Mouse (Mus musculus): ENCODE results near the gene Adra2c. TPM values are rescaled to one million over a fixed set of nuclear protein-coding genes. Genes with fewer than 3 reads are reported as not detected.

The Adra2c gene
- 0.68 and 1.0 TPM in 2 replicates for polyA plus RNA-seq (2015; fragmentation: Nextera tagmentation; extraction: Ambion mirVana)

DNA sequence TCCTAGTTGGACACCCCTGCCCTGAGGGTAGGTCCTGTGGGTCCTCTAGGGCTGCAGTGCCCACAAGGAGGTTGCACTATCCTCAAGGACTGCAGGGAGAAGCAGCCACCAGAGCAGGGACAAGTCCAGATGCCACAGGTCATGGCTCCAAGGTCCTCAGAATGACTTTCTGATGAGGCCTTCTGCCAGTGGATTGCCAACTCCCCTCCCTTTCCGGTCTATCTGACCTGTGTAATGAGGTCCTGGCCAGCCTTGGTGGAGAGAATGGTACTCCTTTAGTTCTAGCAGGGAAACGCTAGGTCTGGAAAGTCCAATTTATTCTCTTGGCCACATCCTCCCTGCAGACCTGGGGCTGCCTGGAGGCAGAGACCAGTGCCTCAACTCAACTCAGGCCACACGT lies at the start of gene Adra2c:
Gene Adra2c, plus strand, starts transcription at position 301 of the 400 bp plus-strand sequence.
- H3K9ac ChIP-seq (replicated peaks) = peak within 1 kb of the TSS; percentile 51
- H3K4me1 ChIP-seq = peaks cover 32% of the 10 kb centered on the region
- no peak for ATAC-seq (ENCODE audit: low FRiP score)
- H3K4me3 ChIP-seq (replicated peaks) = peak within 1 kb of the TSS; percentile 54
- H3K27ac ChIP-seq (replicated peaks) = peak within 1 kb of the TSS; percentile 51
- peaks cover 81% of the 10 kb centered on the region for H3K27me3 ChIP-seq (replicated peaks)
- no peaks in the 10 kb centered on the region for H3K36me3 ChIP-seq
- 40% methylated on average over 3 of the region's 3 CpGs for WGBS
- H3K4me2 ChIP-seq = peak within 1 kb of the TSS; percentile 96
- H3K9me3 ChIP-seq (replicated peaks) = no peaks in the 10 kb centered on the region

DNA sequence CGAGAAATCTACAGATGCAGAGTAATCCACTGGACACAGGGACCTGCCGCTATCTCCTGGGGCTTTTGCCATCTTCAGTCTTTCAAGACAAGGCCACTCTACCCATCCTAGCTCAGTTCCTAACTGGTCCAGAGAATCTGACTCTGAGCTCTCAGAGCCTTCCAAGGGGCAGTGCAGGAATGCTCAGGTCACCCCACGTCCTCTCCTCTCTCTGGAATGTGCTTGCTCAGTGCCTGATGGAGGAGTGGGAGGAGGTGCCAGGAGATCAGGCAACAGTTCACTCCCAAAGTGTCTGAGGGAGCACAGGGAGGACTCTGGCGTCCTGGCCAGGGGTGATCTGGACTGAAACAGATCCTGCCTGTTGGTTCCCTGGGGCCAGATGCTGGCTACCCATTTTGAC lies 45.0 kb upstream of the Adra2c start:
- H3K4me3 ChIP-seq (replicated peaks) = no peak overlapping the region
- H3K36me3 ChIP-seq = no peaks in the 10 kb centered on the region
- no peak overlapping the region for H3K4me2 ChIP-seq
- H3K27ac ChIP-seq (replicated peaks) = no peak overlapping the region
- H3K9ac ChIP-seq (replicated peaks) = no peak overlapping the region
- ATAC-seq (ENCODE audit: low FRiP score) = no peak
- no peaks in the 10 kb centered on the region for H3K4me1 ChIP-seq
- WGBS = 81% methylated on average over 4 of the region's 4 CpGs
- no peaks in the 10 kb centered on the region for H3K9me3 ChIP-seq (replicated peaks)
- H3K27me3 ChIP-seq (replicated peaks) = no peaks in the 10 kb centered on the region

DNA sequence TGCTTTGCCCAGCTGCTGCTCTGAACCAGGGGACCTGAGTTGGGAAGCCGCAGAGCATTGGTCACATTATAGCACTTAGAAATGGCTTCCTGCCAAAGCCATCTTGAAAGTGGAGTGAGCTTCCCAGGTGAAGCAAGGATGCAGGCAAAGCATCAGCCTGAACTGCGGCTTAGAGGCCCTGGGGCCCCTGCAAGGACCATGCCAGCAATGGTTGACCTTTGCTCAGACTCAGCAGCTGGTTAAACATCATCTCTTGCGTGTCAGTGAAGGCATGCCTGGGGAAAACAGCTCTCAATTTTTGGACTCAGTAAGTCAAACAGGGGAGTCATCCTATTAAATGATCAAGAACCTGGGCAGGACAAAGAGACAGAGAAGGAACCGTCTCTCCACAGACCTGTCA lies 40.4 kb upstream of the Adra2c start:
- no peak overlapping the region for H3K4me3 ChIP-seq (replicated peaks)
- no peak for ATAC-seq (ENCODE audit: low FRiP score)
- no peaks in the 10 kb centered on the region for H3K27me3 ChIP-seq (replicated peaks)
- H3K9ac ChIP-seq (replicated peaks) = no peak overlapping the region
- no peaks in the 10 kb centered on the region for H3K36me3 ChIP-seq
- H3K4me2 ChIP-seq = no peak overlapping the region
- H3K27ac ChIP-seq (replicated peaks) = no peak overlapping the region
- 89% methylated on average over 4 of the region's 4 CpGs for WGBS
- H3K9me3 ChIP-seq (replicated peaks) = no peaks in the 10 kb centered on the region
- H3K4me1 ChIP-seq = no peaks in the 10 kb centered on the region

- H3K9me3 ChIP-seq (replicated peaks) = no peaks in the 10 kb centered on the region
- ATAC-seq (ENCODE audit: low FRiP score) = no peak
- no peaks in the 10 kb centered on the region for H3K4me1 ChIP-seq
- no peak overlapping the region for H3K4me3 ChIP-seq (replicated peaks)
- H3K27ac ChIP-seq (replicated peaks) = no peak overlapping the region
- H3K4me2 ChIP-seq = no peak overlapping the region
- H3K36me3 ChIP-seq = no peaks in the 10 kb centered on the region
- H3K9ac ChIP-seq (replicated peaks) = no peak overlapping the region
- 73% methylated on average over 2 of the region's 2 CpGs for WGBS
- no peaks in the 10 kb centered on the region for H3K27me3 ChIP-seq (replicated peaks)
Observed at GRCm38 (mm10) chr5:35238627-35239026, 39.5 kb upstream of the Adra2c start.

DNA sequence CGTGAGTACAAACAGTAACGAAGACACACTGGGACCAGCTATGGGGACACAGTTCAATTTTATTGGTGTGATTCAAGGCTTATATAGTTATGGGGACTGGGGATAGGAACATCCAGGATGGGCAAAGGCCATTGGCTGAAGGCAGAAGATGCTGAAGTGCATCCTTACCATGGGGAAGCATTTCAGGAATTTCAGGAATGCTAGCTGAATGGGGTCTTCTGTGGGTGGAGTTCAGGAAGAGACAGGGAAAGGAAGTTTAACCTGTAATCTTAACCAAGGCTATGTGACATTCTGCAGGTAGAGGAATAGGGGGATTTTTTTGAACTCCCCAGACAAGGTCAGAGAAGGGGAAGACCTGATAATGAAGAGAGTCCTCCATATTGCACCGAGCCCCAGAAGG lies 36.6 kb upstream of the Adra2c start:
- Histone ChIP-seq H3K4me3 (replicated peaks) (no peak overlapping the region), H3K9me3 (replicated peaks) (no peaks in the 10 kb centered on the region), H3K4me1 (peaks cover 20% of the 10 kb centered on the region), H3K27me3 (replicated peaks) (no peaks in the 10 kb centered on the region), H3K36me3 (no peaks in the 10 kb centered on the region), H3K4me2 (no peak overlapping the region), H3K27ac (replicated peaks) (no peak overlapping the region), H3K9ac (replicated peaks) (no peak overlapping the region)
- WGBS = 75% methylated on average over 3 of the region's 3 CpGs
- ATAC-seq (ENCODE audit: low FRiP score) = no peak

DNA sequence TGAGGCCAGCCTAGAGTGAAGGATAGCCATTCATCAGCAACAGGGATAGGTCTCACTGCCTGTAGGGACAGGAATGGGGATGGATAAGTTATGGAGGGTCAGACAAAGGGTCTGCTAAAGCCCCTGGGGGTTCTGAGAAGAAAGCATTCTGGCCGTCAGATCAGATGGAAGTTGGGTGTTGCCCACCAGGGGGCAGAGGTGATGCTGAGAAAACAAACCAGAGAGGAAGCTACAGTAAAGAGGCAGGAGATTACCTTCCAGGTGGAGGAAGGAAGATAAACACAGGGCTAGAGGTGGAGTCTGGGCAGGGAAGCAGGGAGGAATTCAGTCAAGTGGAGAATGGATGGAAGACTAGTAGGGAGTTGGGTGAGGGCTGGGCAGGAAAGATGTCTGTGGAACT lies 33.9 kb upstream of the Adra2c start:
- H3K27me3 ChIP-seq (replicated peaks) = no peaks in the 10 kb centered on the region
- H3K9me3 ChIP-seq (replicated peaks) = no peaks in the 10 kb centered on the region
- WGBS = 3% methylated on average over 1 of the region's 1 CpGs
- no peak for ATAC-seq (ENCODE audit: low FRiP score)
- H3K36me3 ChIP-seq = no peaks in the 10 kb centered on the region
- no peak overlapping the region for H3K4me2 ChIP-seq
- H3K4me1 ChIP-seq = peaks cover 20% of the 10 kb centered on the region
- H3K27ac ChIP-seq (replicated peaks) = no peak overlapping the region
- H3K4me3 ChIP-seq (replicated peaks) = no peak overlapping the region
- H3K9ac ChIP-seq (replicated peaks) = no peak overlapping the region

DNA sequence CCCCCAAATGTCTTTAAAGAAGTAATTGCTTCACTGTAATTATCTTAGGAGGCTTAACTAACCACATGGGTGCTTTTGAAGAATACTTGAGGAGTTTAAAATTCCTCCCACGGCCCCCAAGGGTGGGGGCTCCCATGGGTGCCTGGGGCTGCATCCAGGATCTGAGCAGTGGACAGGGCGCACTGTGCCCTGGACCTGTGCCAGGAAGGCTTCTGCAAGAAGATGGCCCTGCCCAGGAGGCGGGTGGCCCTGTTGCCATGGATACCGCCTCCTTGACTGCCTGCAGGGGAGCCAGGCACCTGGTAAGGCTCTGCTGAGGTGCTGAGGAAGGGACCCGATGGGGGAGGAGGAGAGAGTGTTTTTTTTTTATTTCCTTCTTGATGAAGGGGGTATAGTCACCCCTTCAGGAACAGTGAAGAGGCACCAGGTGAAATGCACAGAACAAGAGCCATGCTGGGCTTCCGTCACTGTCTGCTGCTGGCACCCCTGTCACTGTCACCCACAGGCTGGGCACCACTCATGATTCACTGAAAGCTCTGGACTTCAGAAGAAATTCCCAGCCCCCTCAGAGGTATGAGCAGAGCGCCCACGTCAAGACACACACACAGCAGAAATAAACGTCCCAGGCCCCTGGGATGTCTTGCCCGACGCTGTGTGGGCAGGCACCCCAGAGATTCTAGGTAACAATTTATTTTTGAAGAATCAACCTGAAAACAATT lies 32.4 kb upstream of the Adra2c start:
- no peaks in the 10 kb centered on the region for H3K9me3 ChIP-seq (replicated peaks)
- ATAC-seq (ENCODE audit: low FRiP score) = peak; percentile 76
- peaks cover 20% of the 10 kb centered on the region for H3K4me1 ChIP-seq
- no peak overlapping the region for H3K4me2 ChIP-seq
- 0 out of 2 replicates have a peak overlapping the region, but pooled peaks have one; percentile 23 for H3K27ac ChIP-seq (replicated peaks)
- no peaks in the 10 kb centered on the region for H3K27me3 ChIP-seq (replicated peaks)
- no peaks in the 10 kb centered on the region for H3K36me3 ChIP-seq
- H3K4me3 ChIP-seq (replicated peaks) = no peak overlapping the region
- H3K9ac ChIP-seq (replicated peaks) = no peak overlapping the region
- WGBS = 51% methylated on average over 11 of the region's 11 CpGs

DNA sequence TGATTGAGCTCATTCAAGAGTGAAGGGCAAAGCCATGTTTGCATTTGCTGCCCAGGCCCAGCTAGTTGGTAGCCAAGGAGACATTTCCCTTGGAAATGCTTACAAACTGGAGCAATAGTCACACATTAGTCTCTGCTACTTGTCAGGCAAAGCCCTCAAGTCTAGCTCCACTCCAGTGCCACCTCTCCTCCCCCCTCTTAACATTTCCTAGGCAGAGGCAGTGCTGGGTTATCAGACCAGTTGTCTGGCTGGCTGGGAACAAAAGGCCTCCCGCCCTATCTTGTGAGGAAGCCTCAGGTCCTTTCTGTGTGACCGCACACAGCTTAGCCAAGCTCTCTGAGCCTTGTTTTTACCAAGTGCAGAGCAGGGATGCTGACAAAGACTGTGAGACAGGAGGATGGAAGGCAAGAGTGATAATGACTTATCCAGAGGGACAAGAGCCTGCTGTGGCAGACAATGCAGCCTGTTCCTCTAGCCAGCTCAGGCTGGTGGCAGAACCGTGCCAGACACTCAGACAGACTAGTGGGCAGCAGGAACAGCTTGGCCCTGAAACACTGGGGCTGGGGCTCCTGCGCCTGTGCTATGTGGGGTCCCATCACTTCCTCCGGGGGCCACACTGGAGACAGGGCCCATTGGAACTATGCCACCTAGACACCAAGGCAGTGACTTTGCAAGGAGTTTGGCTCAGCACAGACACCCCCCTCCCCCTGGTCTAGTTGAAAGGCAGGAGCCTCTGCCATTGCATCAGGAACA lies 23.0 kb upstream of the Adra2c start:
- Histone ChIP-seq H3K27me3 (replicated peaks) (no peaks in the 10 kb centered on the region), H3K9ac (replicated peaks) (no peak overlapping the region), H3K36me3 (no peaks in the 10 kb centered on the region), H3K9me3 (replicated peaks) (no peaks in the 10 kb centered on the region), H3K4me3 (replicated peaks) (no peak overlapping the region), H3K4me1 (peaks cover 10% of the 10 kb centered on the region; the same call in 1 of the 2 replicates), H3K4me2 (no peak overlapping the region), H3K27ac (replicated peaks) (peak overlapping the region; percentile 51)
- peak; percentile 49; the same call in 1 of the 2 replicates for ATAC-seq (ENCODE audit: low FRiP score)
- 43% methylated on average over 5 of the region's 5 CpGs for WGBS

DNA sequence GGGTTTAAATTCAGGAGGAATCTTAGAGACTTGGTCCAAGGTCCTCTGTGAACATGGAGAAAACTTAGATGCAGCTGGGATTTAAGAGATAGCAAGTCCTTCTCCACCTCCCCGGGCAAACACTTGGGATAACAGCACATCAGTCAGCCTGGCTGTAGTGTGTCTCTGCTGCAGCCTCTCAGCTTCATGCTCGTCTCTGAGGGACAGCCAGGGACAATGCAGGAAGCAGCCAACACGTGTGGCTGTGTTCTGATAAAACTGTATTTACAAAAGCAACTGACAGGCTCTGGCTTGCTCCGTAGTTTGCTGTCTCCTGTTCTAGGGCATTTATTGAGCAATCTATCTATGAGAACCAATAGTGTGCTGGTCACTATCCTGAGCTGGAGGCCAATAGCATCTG lies 14.4 kb upstream of the Adra2c start:
- 59% methylated on average over 4 of the region's 4 CpGs for WGBS
- Histone ChIP-seq H3K4me3 (replicated peaks) (no peak overlapping the region), H3K9ac (replicated peaks) (no peak overlapping the region), H3K36me3 (no peaks in the 10 kb centered on the region), H3K27me3 (replicated peaks) (no peaks in the 10 kb centered on the region), H3K9me3 (replicated peaks) (no peaks in the 10 kb centered on the region), H3K27ac (replicated peaks) (no peak overlapping the region), H3K4me2 (no peak overlapping the region), H3K4me1 (peaks cover 12% of the 10 kb centered on the region)
- ATAC-seq (ENCODE audit: low FRiP score) = no peak

DNA sequence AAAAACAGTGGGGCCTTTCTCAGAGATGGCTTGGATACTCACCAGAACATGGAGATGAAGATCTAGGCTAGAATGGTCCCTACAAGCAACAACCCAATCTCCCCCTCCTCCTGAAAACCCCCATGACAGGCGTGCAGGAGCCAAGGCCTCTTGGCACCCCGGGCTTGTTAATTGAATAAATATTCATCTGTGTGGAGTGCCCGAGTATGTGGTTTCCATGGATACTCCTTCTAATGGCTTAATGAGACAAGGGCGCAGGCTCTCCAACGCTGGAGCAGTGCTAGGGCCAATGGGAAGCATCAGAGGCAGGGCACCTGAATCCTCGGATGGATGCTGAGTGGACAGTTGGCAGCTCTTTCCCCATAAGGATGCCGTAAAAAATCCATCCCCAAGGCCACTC lies 10.6 kb upstream of the Adra2c start:
- Histone ChIP-seq H3K27ac (replicated peaks) (0 out of 2 replicates have a peak overlapping the region, but pooled peaks have one; percentile 4), H3K4me1 (peaks cover 12% of the 10 kb centered on the region), H3K9ac (replicated peaks) (no peak overlapping the region), H3K9me3 (replicated peaks) (no peaks in the 10 kb centered on the region), H3K27me3 (replicated peaks) (0 out of 2 replicates have a peak, but pooled peaks cover 7% of the 10 kb centered on the region), H3K36me3 (no peaks in the 10 kb centered on the region), H3K4me3 (replicated peaks) (no peak overlapping the region), H3K4me2 (no peak overlapping the region)
- WGBS = 29% methylated on average over 7 of the region's 7 CpGs
- ATAC-seq (ENCODE audit: low FRiP score) = peak; percentile 82

- no peaks in the 10 kb centered on the region for H3K9me3 ChIP-seq (replicated peaks)
- H3K4me2 ChIP-seq = no peak overlapping the region
- ATAC-seq (ENCODE audit: low FRiP score) = no peak
- H3K4me1 ChIP-seq = peaks cover 23% of the 10 kb centered on the region
- H3K4me3 ChIP-seq (replicated peaks) = no peak overlapping the region
- H3K27ac ChIP-seq (replicated peaks) = no peak overlapping the region
- no peak overlapping the region for H3K9ac ChIP-seq (replicated peaks)
- H3K36me3 ChIP-seq = no peaks in the 10 kb centered on the region
- WGBS = 71% methylated on average over 11 of the region's 11 CpGs
- H3K27me3 ChIP-seq (replicated peaks) = peaks cover 63% of the 10 kb centered on the region
Observed at GRCm38 (mm10) chr5:35275356-35275755, 2.8 kb upstream of the Adra2c start.

Data from neural tube, embryonic 15.5 days (tissue).